Mouse (Mus musculus): ENCODE measurements around the gene 2210408I21Rik. TPM values are rescaled to one million over a fixed set of nuclear protein-coding genes. Genes with fewer than 3 reads are reported as not detected.
A peak's percentile ranks its signal among the peaks of the same experiment; 100 is the strongest.

Gene 2210408I21Rik
- total and polyA plus RNA-seq, 2 experiments from 2014 or later: 9.9 to 15.8 TPM

DNA sequence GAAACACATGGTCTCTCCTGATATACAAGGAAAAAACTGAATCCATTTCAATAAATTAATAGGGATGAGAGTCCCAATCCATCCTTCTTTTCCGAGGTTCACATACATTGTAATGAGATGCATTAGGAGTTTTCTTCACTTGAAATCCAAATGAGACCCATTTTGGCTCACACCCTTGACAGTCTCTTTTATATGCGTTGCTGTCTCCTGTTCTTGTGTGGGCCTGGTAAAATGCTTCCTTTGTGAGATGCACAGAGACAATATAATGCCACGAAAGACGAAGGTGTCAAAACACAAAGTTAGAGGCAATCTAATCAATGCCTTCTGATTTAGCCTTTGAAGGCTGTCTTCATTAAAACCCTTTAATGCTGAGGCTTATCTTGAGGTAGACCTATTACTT lies 252.8 kb downstream of the 2210408I21Rik start:
- 42% methylated on average over 4 of the region's 4 CpGs for WGBS
- Histone ChIP-seq H3K36me3 (ENCODE audit: insufficient read depth, low read length) (no peaks in the 10 kb centered on the region), H3K4me1 (ENCODE audit: insufficient read depth, low read length) (no peaks in the 10 kb centered on the region), H3K4me2 (ENCODE audit: low read depth, low read length, poor library complexity, severe bottlenecking) (no peak overlapping the region), H3K9me3 (ENCODE audit: low read length) (no peaks in the 10 kb centered on the region), H3K9ac (replicated peaks; ENCODE audit: low read length, poor library complexity, severe bottlenecking) (no peak overlapping the region), H3K4me3 (ENCODE audit: low read depth, low read length) (no peak overlapping the region), H3K27me3 (ENCODE audit: insufficient read depth, low read length) (no peaks in the 10 kb centered on the region), H3K27ac (ENCODE audit: low read depth, low read length) (no peak overlapping the region)
- TF ChIP-seq CTCF (IDR thresholded peaks at IDR 0.05): no peak
- DNase-seq (ENCODE audit: low spot score) (no peak), ATAC-seq (ENCODE audit: low FRiP score) (no peak)

DNA sequence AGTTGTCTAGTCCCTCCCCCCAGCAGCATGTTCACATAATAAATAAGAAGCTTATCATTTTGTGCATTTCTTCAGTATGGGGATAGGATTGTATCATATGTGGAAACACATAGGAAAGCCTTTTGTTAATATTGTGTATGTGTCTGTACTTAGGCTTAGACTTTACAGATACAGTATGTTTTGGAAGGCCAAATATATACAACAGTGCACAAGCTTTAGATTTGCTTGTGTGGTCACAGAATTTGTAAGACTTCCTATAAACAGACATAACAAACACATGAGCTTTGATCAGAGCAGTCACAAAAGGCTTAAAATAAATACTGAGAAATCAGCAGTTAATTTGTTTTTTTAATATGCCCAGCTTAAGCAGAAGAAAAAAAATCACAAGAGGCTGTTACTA lies 253.9 kb downstream of the 2210408I21Rik start:
- Histone ChIP-seq H3K4me3 (ENCODE audit: low read depth, low read length) (no peak overlapping the region), H3K4me1 (ENCODE audit: insufficient read depth, low read length) (no peaks in the 10 kb centered on the region), H3K4me2 (ENCODE audit: low read depth, low read length, poor library complexity, severe bottlenecking) (no peak overlapping the region), H3K9ac (replicated peaks; ENCODE audit: low read length, poor library complexity, severe bottlenecking) (no peak overlapping the region), H3K27me3 (ENCODE audit: insufficient read depth, low read length) (no peaks in the 10 kb centered on the region), H3K9me3 (ENCODE audit: low read length) (no peaks in the 10 kb centered on the region), H3K27ac (ENCODE audit: low read depth, low read length) (no peak overlapping the region), H3K36me3 (ENCODE audit: insufficient read depth, low read length) (no peaks in the 10 kb centered on the region)
- no peak for DNase-seq (ENCODE audit: low spot score)
- no peak for ATAC-seq (ENCODE audit: low FRiP score)
- TF ChIP-seq CTCF (IDR thresholded peaks at IDR 0.05): no peak

DNA sequence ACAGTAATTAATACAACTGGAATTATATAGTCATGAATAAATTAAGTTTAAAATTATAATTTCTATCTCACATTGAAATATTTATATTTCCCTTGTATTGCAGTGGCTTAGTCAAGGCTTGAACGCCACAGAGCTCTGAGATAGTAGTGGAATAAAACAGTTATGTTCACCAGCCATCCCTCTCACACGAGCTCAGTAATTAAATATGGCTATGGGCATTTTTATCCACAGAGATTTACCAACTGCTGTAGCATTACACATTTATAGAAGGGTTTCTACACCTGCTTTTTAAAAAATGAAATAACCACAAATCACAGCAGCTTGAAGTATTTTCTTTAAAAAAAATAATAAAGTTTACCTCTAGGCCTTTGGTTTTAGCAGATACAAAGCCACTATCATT lies 261.0 kb downstream of the 2210408I21Rik start:
- Histone ChIP-seq H3K4me3 (ENCODE audit: low read depth, low read length) (no peak overlapping the region), H3K27ac (ENCODE audit: low read depth, low read length) (peak overlapping the region; percentile 49), H3K27me3 (ENCODE audit: insufficient read depth, low read length) (no peaks in the 10 kb centered on the region), H3K4me1 (ENCODE audit: insufficient read depth, low read length) (peaks cover 5% of the 10 kb centered on the region; the same call in 1 of the 2 replicates), H3K36me3 (ENCODE audit: insufficient read depth, low read length) (no peaks in the 10 kb centered on the region), H3K9me3 (ENCODE audit: low read length) (no peaks in the 10 kb centered on the region), H3K9ac (replicated peaks; ENCODE audit: low read length, poor library complexity, severe bottlenecking) (no peak overlapping the region), H3K4me2 (ENCODE audit: low read depth, low read length, poor library complexity, severe bottlenecking) (no peak overlapping the region)
- DNase-seq (ENCODE audit: low spot score) (no peak), ATAC-seq (ENCODE audit: low FRiP score) (peak; percentile 72)
- 35% methylated on average over 2 of the region's 2 CpGs for WGBS
- no peak for TF ChIP-seq CTCF (IDR thresholded peaks at IDR 0.05)

DNA sequence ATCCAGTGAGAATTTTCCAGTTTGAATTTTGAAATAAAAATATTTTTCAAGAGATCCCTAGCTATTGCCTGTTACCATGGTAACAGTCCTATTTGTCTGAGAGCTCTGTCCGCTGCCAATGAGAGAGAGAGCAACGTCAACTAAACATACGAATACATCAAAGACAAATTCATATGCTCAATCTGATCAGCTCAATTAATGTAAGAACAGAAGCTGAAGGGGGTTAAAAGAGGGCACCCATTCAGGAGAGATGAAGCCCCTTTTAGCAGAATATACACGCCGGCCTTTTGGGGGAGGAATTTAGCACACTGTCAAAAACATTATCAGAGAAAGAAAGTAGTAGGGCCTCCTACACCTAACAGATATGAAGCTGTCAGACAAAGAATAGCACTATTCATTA lies 261.6 kb downstream of the 2210408I21Rik start:
- no peaks in the 10 kb centered on the region for H3K36me3 ChIP-seq (ENCODE audit: insufficient read depth, low read length)
- no peak overlapping the region for H3K4me3 ChIP-seq (ENCODE audit: low read depth, low read length)
- H3K27me3 ChIP-seq (ENCODE audit: insufficient read depth, low read length): no peaks in the 10 kb centered on the region
- peak overlapping the region; percentile 25; the same call in 1 of the 2 replicates for H3K4me2 ChIP-seq (ENCODE audit: low read depth, low read length, poor library complexity, severe bottlenecking)
- ATAC-seq (ENCODE audit: low FRiP score) (peak; percentile 74), DNase-seq (ENCODE audit: low spot score) (peak; percentile 59)
- H3K9me3 ChIP-seq (ENCODE audit: low read length): no peaks in the 10 kb centered on the region
- TF ChIP-seq CTCF (IDR thresholded peaks at IDR 0.05): no peak
- no peak overlapping the region for H3K9ac ChIP-seq (replicated peaks; ENCODE audit: low read length, poor library complexity, severe bottlenecking)
- WGBS: 12% methylated on average over 5 of the region's 5 CpGs
- H3K4me1 ChIP-seq (ENCODE audit: insufficient read depth, low read length): peaks cover 5% of the 10 kb centered on the region; the same call in 1 of the 2 replicates
- peak overlapping the region; percentile 49 for H3K27ac ChIP-seq (ENCODE audit: low read depth, low read length)

GRCm38 (mm10) chr13:77397646-77398045 lies 262.3 kb downstream of the 2210408I21Rik start:
- peaks cover 5% of the 10 kb centered on the region; the same call in 1 of the 2 replicates for H3K4me1 ChIP-seq (ENCODE audit: insufficient read depth, low read length)
- TF ChIP-seq CTCF (IDR thresholded peaks at IDR 0.05): no peak
- H3K4me2 ChIP-seq (ENCODE audit: low read depth, low read length, poor library complexity, severe bottlenecking): no peak overlapping the region
- DNase-seq (ENCODE audit: low spot score): no peak
- H3K9me3 ChIP-seq (ENCODE audit: low read length): no peaks in the 10 kb centered on the region
- no peak overlapping the region for H3K4me3 ChIP-seq (ENCODE audit: low read depth, low read length)
- ATAC-seq (ENCODE audit: low FRiP score): peak; percentile 38; the same call in 1 of the 2 replicates
- H3K27me3 ChIP-seq (ENCODE audit: insufficient read depth, low read length): no peaks in the 10 kb centered on the region
- WGBS: 57% methylated on average over 7 of the region's 7 CpGs
- H3K9ac ChIP-seq (replicated peaks; ENCODE audit: low read length, poor library complexity, severe bottlenecking): no peak overlapping the region
- H3K36me3 ChIP-seq (ENCODE audit: insufficient read depth, low read length): no peaks in the 10 kb centered on the region
- peak overlapping the region; percentile 49 for H3K27ac ChIP-seq (ENCODE audit: low read depth, low read length)

DNA sequence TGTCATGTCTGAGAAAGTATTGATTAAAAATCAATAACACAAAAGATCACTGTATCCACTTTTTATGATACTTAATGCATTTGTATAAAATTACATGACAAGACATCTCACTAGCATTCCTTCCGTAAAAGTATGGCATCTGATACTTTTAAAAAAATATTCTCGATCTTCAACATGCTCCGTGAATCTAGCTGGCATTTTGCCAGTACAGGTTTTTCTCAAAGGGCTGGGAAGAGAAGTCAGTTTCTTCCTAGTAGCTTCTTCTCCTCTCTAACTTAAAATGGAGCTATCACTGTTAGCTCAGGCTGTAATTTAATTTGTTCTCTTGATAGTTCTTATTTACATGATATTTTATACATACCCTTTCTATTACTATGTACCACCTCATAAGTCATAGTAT lies 263.1 kb downstream of the 2210408I21Rik start:
- H3K36me3 ChIP-seq (ENCODE audit: insufficient read depth, low read length): no peaks in the 10 kb centered on the region
- H3K4me3 ChIP-seq (ENCODE audit: low read depth, low read length): no peak overlapping the region
- H3K27me3 ChIP-seq (ENCODE audit: insufficient read depth, low read length): no peaks in the 10 kb centered on the region
- peaks cover 5% of the 10 kb centered on the region; the same call in 1 of the 2 replicates for H3K4me1 ChIP-seq (ENCODE audit: insufficient read depth, low read length)
- H3K9ac ChIP-seq (replicated peaks; ENCODE audit: low read length, poor library complexity, severe bottlenecking): no peak overlapping the region
- no peak overlapping the region for H3K4me2 ChIP-seq (ENCODE audit: low read depth, low read length, poor library complexity, severe bottlenecking)
- DNase-seq (ENCODE audit: low spot score) (no peak), ATAC-seq (ENCODE audit: low FRiP score) (no peak)
- 57% methylated on average over 3 of the region's 3 CpGs for WGBS
- no peaks in the 10 kb centered on the region for H3K9me3 ChIP-seq (ENCODE audit: low read length)
- no peak for TF ChIP-seq CTCF (IDR thresholded peaks at IDR 0.05)
- peak overlapping the region; percentile 49; the same call in 1 of the 2 replicates for H3K27ac ChIP-seq (ENCODE audit: low read depth, low read length)

Measured in midbrain, postnatal 0 days (tissue).